Mouse (Mus musculus) liver, embryonic 16.5 days (tissue): ENCODE results near the gene Znrf3. TPM values are rescaled to one million over a fixed set of nuclear protein-coding genes. Genes with fewer than 3 reads are reported as not detected.

Experiments
- ATAC-seq: fragments of 200-750 bp; cut with Nextera tagmentation; 2 replicates; pipeline ENCODE4 v1.8.0; 2017; ENCODE audit warnings: low read depth, mild to moderate bottlenecking, moderate number of reproducible peaks, moderate library complexity
- H3K27ac ChIP-seq: fragments of 300-500 bp; sonication (generic); 2 replicates; pipeline ENCODE4 v1.5.1; 2014; ENCODE audit warnings: mild to moderate bottlenecking, low read length
- H3K27me3 ChIP-seq: fragments of 300-500 bp; sonication (generic); 2 replicates; pipeline ENCODE4 v1.6.1; 2014; ENCODE audit warnings: low read depth, low read length, mixed read lengths; ENCODE audit not compliant: control insufficient read depth, insufficient read depth
- H3K36me3 ChIP-seq: fragments of 300-500 bp; sonication (generic); 2 replicates; pipeline ENCODE4 v1.6.1; 2014; ENCODE audit warnings: mild to moderate bottlenecking; ENCODE audit not compliant: control insufficient read depth, insufficient read depth
- H3K4me1 ChIP-seq: fragments of 300-500 bp; sonication (generic); 2 replicates; pipeline ENCODE4 v1.6.1; 2014; ENCODE audit warnings: low read depth, low read length, mixed read lengths; ENCODE audit not compliant: control insufficient read depth
- H3K4me2 ChIP-seq: fragments of 300-500 bp; sonication (generic); 2 replicates; pipeline ENCODE4 v1.6.1; 2014; ENCODE audit warnings: low read depth, low read length, mixed read lengths
- H3K4me3 ChIP-seq: fragments of 300-500 bp; sonication (generic); 2 replicates; pipeline ENCODE4 v1.5.1; 2014; ENCODE audit warnings: low read depth, mild to moderate bottlenecking, low read length
- H3K9ac ChIP-seq: fragments of 300-500 bp; sonication (generic); 2 replicates; pipeline ENCODE4 v1.6.1; 2014; ENCODE audit warnings: low read depth, low read length
- H3K9me3 ChIP-seq: fragments of 300-500 bp; sonication (generic); replicated peaks from 2 replicates; pipeline ENCODE4 v1.6.1; 2016; ENCODE audit warnings: low read length; ENCODE audit not compliant: control insufficient read depth
- WGBS: fragments of 180-500 bp; shearing (Covaris S2); extraction: QIAGEN DNeasy Blood & Tissue Kit; methylation state at CpG from one replicate; pipeline ENCODE4 v1.1.7; 2014; ENCODE audit not compliant: insufficient replicate concordance; 5-methylcytosine and 5-hydroxymethylcytosine counted together
- polyA plus RNA-seq: library from polyadenylated mRNA; unstranded; fragments of >200 nt; fragmentation: Nextera tagmentation; extraction: Ambion mirVana; gene quantifications from 2 replicates; pipeline ENCODE4 v1.2.1, GENCODE M21; 2015

Gene Znrf3
- polyA plus RNA-seq, 1 experiment from 2014 or later = 2.9 TPM

- Histone ChIP-seq H3K4me2 (no peak overlapping the region), H3K36me3 (peaks cover 3% of the 10 kb centered on the region; the same call in 1 of the 2 replicates), H3K4me1 (no peaks in the 10 kb centered on the region; the same call in 1 of the 2 replicates), H3K27ac (no peak overlapping the region), H3K9me3 (no peaks in the 10 kb centered on the region), H3K9ac (no peak overlapping the region), H3K27me3 (no peaks in the 10 kb centered on the region), H3K4me3 (no peak overlapping the region)
- 49% methylated on average over 5 of the region's 5 CpGs for WGBS
- ATAC-seq = no peak
Measured at GRCm38 (mm10) chr11:5277307-5277971, 167.2 kb downstream of the Znrf3 start.

GRCm38 (mm10) chr11:5275216-5275615, 169.4 kb downstream of the Znrf3 start:
- H3K4me3 ChIP-seq = no peak overlapping the region
- no peaks in the 10 kb centered on the region; the same call in 1 of the 2 replicates for H3K4me1 ChIP-seq
- no peaks in the 10 kb centered on the region for H3K27me3 ChIP-seq
- WGBS = 70% methylated on average over 4 of the region's 4 CpGs
- no peak overlapping the region for H3K4me2 ChIP-seq
- no peaks in the 10 kb centered on the region for H3K36me3 ChIP-seq
- H3K9me3 ChIP-seq = no peaks in the 10 kb centered on the region
- H3K27ac ChIP-seq = no peak overlapping the region
- H3K9ac ChIP-seq = no peak overlapping the region
- ATAC-seq = no peak

- no peaks in the 10 kb centered on the region; the same call in 1 of the 2 replicates for H3K4me1 ChIP-seq
- no peak overlapping the region for H3K4me3 ChIP-seq
- no peak overlapping the region for H3K9ac ChIP-seq
- ATAC-seq = no peak
- H3K9me3 ChIP-seq = no peaks in the 10 kb centered on the region
- H3K4me2 ChIP-seq = no peak overlapping the region
- H3K27ac ChIP-seq = no peak overlapping the region
- 36% methylated on average over 9 of the region's 9 CpGs for WGBS
- no peaks in the 10 kb centered on the region for H3K27me3 ChIP-seq
- H3K36me3 ChIP-seq = no peaks in the 10 kb centered on the region
Measured at GRCm38 (mm10) chr11:5272536-5273234, 172.0 kb downstream of the Znrf3 start.

GRCm38 (mm10) chr11:5272066-5272360, 172.6 kb downstream of the Znrf3 start:
- WGBS = 63% methylated on average over 4 of the region's 4 CpGs
- Histone ChIP-seq H3K27ac (no peak overlapping the region), H3K4me2 (no peak overlapping the region), H3K4me3 (no peak overlapping the region), H3K27me3 (no peaks in the 10 kb centered on the region), H3K4me1 (no peaks in the 10 kb centered on the region; the same call in 1 of the 2 replicates), H3K9me3 (no peaks in the 10 kb centered on the region), H3K36me3 (no peaks in the 10 kb centered on the region), H3K9ac (no peak overlapping the region)
- ATAC-seq = no peak

- H3K27me3 ChIP-seq = no peaks in the 10 kb centered on the region
Measured at GRCm38 (mm10) chr11:5271274-5272065, 173.2 kb downstream of the Znrf3 start.

GRCm38 (mm10) chr11:5269846-5270461, 174.7 kb downstream of the Znrf3 start:
- no peak overlapping the region for H3K27ac ChIP-seq
- H3K9me3 ChIP-seq = no peaks in the 10 kb centered on the region
- no peak overlapping the region for H3K9ac ChIP-seq
- peak; percentile 73; the same call in 1 of the 2 replicates for ATAC-seq
- no peaks in the 10 kb centered on the region for H3K27me3 ChIP-seq
- no peaks in the 10 kb centered on the region for H3K36me3 ChIP-seq
- H3K4me2 ChIP-seq = no peak overlapping the region
- no peaks in the 10 kb centered on the region; the same call in 1 of the 2 replicates for H3K4me1 ChIP-seq
- WGBS = 60% methylated on average over 8 of the region's 8 CpGs
- H3K4me3 ChIP-seq = no peak overlapping the region

More at GRCm38 (mm10) chr11:5271274-5272065, 173.2 kb downstream of the Znrf3 start:
- no peak for ATAC-seq
- H3K9ac ChIP-seq = no peak overlapping the region
- H3K4me1 ChIP-seq = no peaks in the 10 kb centered on the region; the same call in 1 of the 2 replicates
- no peak overlapping the region for H3K27ac ChIP-seq
- no peaks in the 10 kb centered on the region for H3K36me3 ChIP-seq
- H3K4me3 ChIP-seq = no peak overlapping the region
- 55% methylated on average over 9 of the region's 9 CpGs for WGBS
- no peaks in the 10 kb centered on the region for H3K9me3 ChIP-seq
- no peak overlapping the region for H3K4me2 ChIP-seq

GRCm38 (mm10) chr11:5265764-5266163, 178.9 kb downstream of the Znrf3 start:
- WGBS = 60% methylated on average over 8 of the region's 8 CpGs
- Histone ChIP-seq H3K27me3 (peaks cover 5% of the 10 kb centered on the region), H3K9ac (no peak overlapping the region), H3K4me1 (peaks cover 11% of the 10 kb centered on the region), H3K27ac (no peak overlapping the region), H3K4me2 (no peak overlapping the region), H3K9me3 (no peaks in the 10 kb centered on the region), H3K36me3 (no peaks in the 10 kb centered on the region), H3K4me3 (no peak overlapping the region)
- ATAC-seq = no peak

GRCm38 (mm10) chr11:5263078-5263730, 181.4 kb downstream of the Znrf3 start:
- no peak overlapping the region for H3K4me2 ChIP-seq
- no peaks in the 10 kb centered on the region for H3K9me3 ChIP-seq
- no peak overlapping the region for H3K27ac ChIP-seq
- peaks cover 18% of the 10 kb centered on the region for H3K27me3 ChIP-seq
- no peak for ATAC-seq
- WGBS = 64% methylated on average over 26 of the region's 26 CpGs
- H3K36me3 ChIP-seq = no peaks in the 10 kb centered on the region
- H3K9ac ChIP-seq = no peak overlapping the region
- peaks cover 17% of the 10 kb centered on the region for H3K4me1 ChIP-seq
- H3K4me3 ChIP-seq = no peak overlapping the region
